Mouse (Mus musculus): ENCODE data around the gene Slc6a1. TPM values are rescaled to one million over a fixed set of nuclear protein-coding genes. Genes with fewer than 3 reads are reported as not detected.

Slc6a1 gene
- polyA plus RNA-seq, 1 experiment: 0.16 TPM

- Histone ChIP-seq H3K4me3 (ENCODE audit: low read depth, low read length) (no peak overlapping the region), H3K4me1 (ENCODE audit: control insufficient read depth, insufficient read depth, insufficient read length, low read length) (no peaks in the 10 kb centered on the region; the same call in none of the 2 replicates), H3K36me3 (ENCODE audit: control insufficient read depth, insufficient read depth, low read length) (no peaks in the 10 kb centered on the region), H3K27me3 (ENCODE audit: control insufficient read depth, insufficient read depth, low read length) (no peaks in the 10 kb centered on the region), H3K27ac (ENCODE audit: insufficient read depth, low read depth, low read length) (no peak overlapping the region)
- WGBS: 25% methylated on average over 13 of the region's 13 CpGs
- TF ChIP-seq CTCF (IDR thresholded peaks at IDR 0.05; ENCODE audit: extremely low read depth, insufficient read length, insufficient replicate concordance, low read depth, low read length): no peak
- no peak for TF ChIP-seq POLR2A (IDR thresholded peaks at IDR 0.05; ENCODE audit: low read depth, low read length)
Observed at GRCm38 (mm10) chr6:114347831-114348754, 65.7 kb downstream of the Slc6a1 start.

GRCm38 (mm10) chr6:114354635-114355034, 72.2 kb downstream of the Slc6a1 start:
- TF ChIP-seq POLR2A (IDR thresholded peaks at IDR 0.05; ENCODE audit: low read depth, low read length) (no peak), CTCF (IDR thresholded peaks at IDR 0.05; ENCODE audit: extremely low read depth, insufficient read length, insufficient replicate concordance, low read depth, low read length) (no peak)

GRCm38 (mm10) chr6:114358171-114358570, 75.7 kb downstream of the Slc6a1 start:
- no peak overlapping the region for H3K4me3 ChIP-seq (ENCODE audit: low read depth, low read length)
- TF ChIP-seq POLR2A (IDR thresholded peaks at IDR 0.05; ENCODE audit: low read depth, low read length): no peak
- TF ChIP-seq CTCF (IDR thresholded peaks at IDR 0.05; ENCODE audit: extremely low read depth, insufficient read length, insufficient replicate concordance, low read depth, low read length): no peak
- H3K36me3 ChIP-seq (ENCODE audit: control insufficient read depth, insufficient read depth, low read length): no peaks in the 10 kb centered on the region
- no peaks in the 10 kb centered on the region for H3K27me3 ChIP-seq (ENCODE audit: control insufficient read depth, insufficient read depth, low read length)
- WGBS: 28% methylated on average over 3 of the region's 3 CpGs
- no peaks in the 10 kb centered on the region for H3K4me1 ChIP-seq (ENCODE audit: control insufficient read depth, insufficient read depth, insufficient read length, low read length)
- H3K27ac ChIP-seq (ENCODE audit: insufficient read depth, low read depth, low read length): no peak overlapping the region

More at GRCm38 (mm10) chr6:114354635-114355034, 72.2 kb downstream of the Slc6a1 start:
- no peaks in the 10 kb centered on the region for H3K36me3 ChIP-seq (ENCODE audit: control insufficient read depth, insufficient read depth, low read length)
- WGBS: 23% methylated on average over 4 of the region's 4 CpGs
- H3K27me3 ChIP-seq (ENCODE audit: control insufficient read depth, insufficient read depth, low read length): no peaks in the 10 kb centered on the region
- H3K4me1 ChIP-seq (ENCODE audit: control insufficient read depth, insufficient read depth, insufficient read length, low read length): no peaks in the 10 kb centered on the region
- no peak overlapping the region for H3K4me3 ChIP-seq (ENCODE audit: low read depth, low read length)
- no peak overlapping the region for H3K27ac ChIP-seq (ENCODE audit: insufficient read depth, low read depth, low read length)

DNA sequence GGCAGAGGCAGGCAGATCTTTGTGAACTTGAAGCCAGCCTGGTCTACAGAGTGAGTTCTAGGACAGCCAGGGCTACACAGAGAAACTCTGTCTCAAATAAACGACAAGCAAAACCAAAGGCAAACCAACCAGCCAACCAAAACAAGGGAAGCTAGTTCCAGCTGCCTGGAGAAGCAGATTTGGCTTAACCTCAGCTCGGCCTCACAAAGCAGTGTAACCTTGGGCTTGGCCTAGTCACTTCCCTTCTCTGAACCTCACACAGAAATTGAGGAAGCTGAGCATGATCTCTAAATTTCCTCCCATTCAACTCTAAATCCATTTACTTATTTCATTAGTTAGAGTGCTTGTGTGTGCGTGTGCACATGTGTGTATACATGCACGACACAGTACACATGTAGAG, 79.9 kb downstream of the Slc6a1 start:
- Histone ChIP-seq H3K27ac (ENCODE audit: insufficient read depth, low read depth, low read length) (no peak overlapping the region), H3K36me3 (ENCODE audit: control insufficient read depth, insufficient read depth, low read length) (no peaks in the 10 kb centered on the region), H3K4me1 (ENCODE audit: control insufficient read depth, insufficient read depth, insufficient read length, low read length) (no peaks in the 10 kb centered on the region), H3K4me3 (ENCODE audit: low read depth, low read length) (no peak overlapping the region), H3K27me3 (ENCODE audit: control insufficient read depth, insufficient read depth, low read length) (no peaks in the 10 kb centered on the region)
- WGBS: 66% methylated on average over 4 of the region's 4 CpGs
- TF ChIP-seq POLR2A (IDR thresholded peaks at IDR 0.05; ENCODE audit: low read depth, low read length) (no peak), CTCF (IDR thresholded peaks at IDR 0.05; ENCODE audit: extremely low read depth, insufficient read length, insufficient replicate concordance, low read depth, low read length) (no peak)

GRCm38 (mm10) chr6:114363740-114364139, 81.3 kb downstream of the Slc6a1 start:
- H3K27me3 ChIP-seq (ENCODE audit: control insufficient read depth, insufficient read depth, low read length): no peaks in the 10 kb centered on the region
- no peak overlapping the region for H3K4me3 ChIP-seq (ENCODE audit: low read depth, low read length)
- TF ChIP-seq CTCF (IDR thresholded peaks at IDR 0.05; ENCODE audit: extremely low read depth, insufficient read length, insufficient replicate concordance, low read depth, low read length) (no peak), POLR2A (IDR thresholded peaks at IDR 0.05; ENCODE audit: low read depth, low read length) (no peak)
- WGBS: 85% methylated on average over 8 of the region's 8 CpGs
- no peaks in the 10 kb centered on the region for H3K4me1 ChIP-seq (ENCODE audit: control insufficient read depth, insufficient read depth, insufficient read length, low read length)
- H3K27ac ChIP-seq (ENCODE audit: insufficient read depth, low read depth, low read length): no peak overlapping the region
- no peaks in the 10 kb centered on the region for H3K36me3 ChIP-seq (ENCODE audit: control insufficient read depth, insufficient read depth, low read length)

- WGBS: 76% methylated on average over 5 of the region's 5 CpGs
- TF ChIP-seq CTCF (IDR thresholded peaks at IDR 0.05; ENCODE audit: extremely low read depth, insufficient read length, insufficient replicate concordance, low read depth, low read length): no peak
- Histone ChIP-seq H3K36me3 (ENCODE audit: control insufficient read depth, insufficient read depth, low read length) (no peaks in the 10 kb centered on the region), H3K27ac (ENCODE audit: insufficient read depth, low read depth, low read length) (no peak overlapping the region), H3K4me3 (ENCODE audit: low read depth, low read length) (no peak overlapping the region), H3K4me1 (ENCODE audit: control insufficient read depth, insufficient read depth, insufficient read length, low read length) (no peaks in the 10 kb centered on the region), H3K27me3 (ENCODE audit: control insufficient read depth, insufficient read depth, low read length) (no peaks in the 10 kb centered on the region)
Observed at GRCm38 (mm10) chr6:114364734-114365133, 82.3 kb downstream of the Slc6a1 start.

GRCm38 (mm10) chr6:114366191-114366590, 83.8 kb downstream of the Slc6a1 start:
- TF ChIP-seq CTCF (IDR thresholded peaks at IDR 0.05; ENCODE audit: extremely low read depth, insufficient read length, insufficient replicate concordance, low read depth, low read length): no peak
- TF ChIP-seq POLR2A (IDR thresholded peaks at IDR 0.05; ENCODE audit: low read depth, low read length): no peak
- WGBS: 70% methylated on average over 5 of the region's 5 CpGs
- H3K4me3 ChIP-seq (ENCODE audit: low read depth, low read length): no peak overlapping the region
- no peaks in the 10 kb centered on the region for H3K36me3 ChIP-seq (ENCODE audit: control insufficient read depth, insufficient read depth, low read length)
- H3K27me3 ChIP-seq (ENCODE audit: control insufficient read depth, insufficient read depth, low read length): no peaks in the 10 kb centered on the region
- H3K27ac ChIP-seq (ENCODE audit: insufficient read depth, low read depth, low read length): no peak overlapping the region
- H3K4me1 ChIP-seq (ENCODE audit: control insufficient read depth, insufficient read depth, insufficient read length, low read length): no peaks in the 10 kb centered on the region

Other genes with a start within 250 kb of the Slc6a1 start
- 0.20 and 0.42 TPM in 2 replicates for gene Atp2b2, start 240.0 kb upstream of the Slc6a1 start, polyA plus RNA-seq (2012; rRNA removed)
- 0.17 and 0.30 TPM in 2 replicates for gene Slc6a11, start 151.4 kb upstream of the Slc6a1 start, polyA plus RNA-seq (2012; rRNA removed)
- gene Hrh1, start 115.3 kb downstream of the Slc6a1 start, polyA plus RNA-seq (2012; rRNA removed): 0.71 and 2.3 TPM in 2 replicates

All from small intestine, adult 2 months (tissue).